Mouse (Mus musculus): Measurements from ENCODE around the gene Mccc1. TPM values are rescaled to one million over a fixed set of nuclear protein-coding genes. Genes with fewer than 3 reads are reported as not detected.

The Mccc1 gene
- polyA plus RNA-seq, 1 experiment from 2014 or later = 86.7 TPM

DNA sequence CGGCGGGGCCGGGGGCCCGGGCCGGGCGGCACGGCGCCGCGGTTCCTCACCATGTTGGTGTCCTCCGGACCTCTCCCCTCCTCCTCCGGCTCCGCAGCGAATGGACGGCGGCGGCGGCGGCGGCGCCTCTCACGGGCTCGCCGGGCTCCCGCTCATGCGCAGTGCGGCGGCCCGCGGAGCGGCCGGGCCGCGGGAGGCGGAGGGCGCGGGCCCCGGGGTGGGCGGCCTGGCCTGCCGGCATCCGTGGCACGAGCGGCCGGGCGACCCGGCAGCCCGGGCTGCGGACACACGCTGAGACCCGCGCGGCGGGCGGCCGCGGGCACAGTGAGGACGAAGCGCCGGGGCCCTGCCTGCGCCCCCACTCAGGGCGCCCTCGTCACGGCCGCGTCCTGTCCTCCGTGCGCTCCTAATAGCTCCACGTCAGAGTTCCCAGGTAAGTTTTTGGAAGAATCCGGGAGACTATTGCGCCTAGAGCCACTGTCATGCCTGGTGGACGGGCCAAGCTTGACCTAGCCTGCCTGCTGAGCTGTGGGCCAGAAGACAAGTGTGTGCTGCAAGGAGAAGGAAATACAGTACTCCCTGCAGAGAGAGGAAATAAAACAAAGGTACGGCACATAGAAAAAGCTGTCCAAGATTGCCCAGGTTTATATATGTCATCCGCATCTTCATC lies 67.6 kb downstream of the Mccc1 start:
- H3K4me3 ChIP-seq (ENCODE audit: low read length) = peak overlapping the region; percentile 95
- H3K36me3 ChIP-seq (ENCODE audit: control insufficient read depth, insufficient read depth) = no peaks in the 10 kb centered on the region
- H3K27ac ChIP-seq (ENCODE audit: low read length) = peak overlapping the region; percentile 96
- WGBS = under 1% methylated on average over 48 of the region's 73 CpGs
- peak overlapping the region; percentile 94 for H3K4me2 ChIP-seq (ENCODE audit: low read depth, low read length)
- H3K27me3 ChIP-seq (ENCODE audit: control insufficient read depth, insufficient read depth, low read length) = no peaks in the 10 kb centered on the region
- H3K9me3 ChIP-seq (replicated peaks; ENCODE audit: control insufficient read depth, low read length) = no peaks in the 10 kb centered on the region
- ATAC-seq (replicated peaks; ENCODE audit: extremely low read depth, insufficient read depth, low FRiP score) = peak; percentile 89
- H3K9ac ChIP-seq (ENCODE audit: low read length) = peak overlapping the region; percentile 98
- H3K4me1 ChIP-seq (ENCODE audit: control insufficient read depth, insufficient read depth, low read length) = peaks cover 24% of the 10 kb centered on the region

DNA sequence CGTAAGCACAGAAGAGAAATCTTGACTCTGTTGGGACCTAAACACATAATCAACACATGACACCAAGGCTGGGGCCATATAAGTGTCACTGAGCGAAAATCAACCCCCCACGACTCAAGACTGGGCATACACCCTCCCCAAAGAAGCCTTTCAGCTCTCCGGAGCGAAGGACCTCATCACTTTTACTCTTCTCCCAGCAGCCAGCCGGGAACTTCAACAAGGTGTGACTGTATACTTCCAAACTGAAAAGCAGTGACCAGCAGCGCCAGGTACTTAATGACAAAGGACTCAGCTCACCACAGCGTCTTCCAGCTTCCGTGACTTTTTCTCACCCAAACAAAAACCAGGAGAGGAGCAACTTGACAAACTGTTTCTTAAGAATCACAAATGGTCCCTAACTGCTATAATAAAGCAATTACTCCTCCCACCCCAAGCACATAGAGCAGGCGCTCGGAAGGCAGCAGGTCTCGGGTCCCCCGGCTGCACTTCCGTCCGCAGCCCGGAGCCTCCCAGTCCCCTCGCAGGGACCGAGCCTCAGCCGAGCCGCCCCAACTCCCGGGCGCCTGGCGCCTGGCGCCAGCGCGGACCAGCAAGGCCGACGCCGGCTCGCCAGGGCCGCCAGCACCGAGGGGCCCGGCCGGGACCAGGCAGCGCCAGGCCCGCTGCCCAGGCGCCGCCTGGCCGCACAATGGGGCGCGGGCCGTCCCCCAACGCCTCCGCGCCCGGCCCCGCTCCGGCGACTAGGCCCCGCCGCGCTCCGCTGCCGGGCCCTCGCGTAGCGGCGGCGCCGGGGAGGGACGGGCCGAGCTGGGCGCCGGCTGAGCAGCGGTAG lies 68.4 kb downstream of the Mccc1 start:
- peak overlapping the region; percentile 96 for H3K27ac ChIP-seq (ENCODE audit: low read length)
- H3K4me2 ChIP-seq (ENCODE audit: low read depth, low read length) = peak overlapping the region; percentile 94
- H3K4me1 ChIP-seq (ENCODE audit: control insufficient read depth, insufficient read depth, low read length) = peaks cover 27% of the 10 kb centered on the region
- no peaks in the 10 kb centered on the region for H3K27me3 ChIP-seq (ENCODE audit: control insufficient read depth, insufficient read depth, low read length)
- under 1% methylated on average over 53 of the region's 65 CpGs for WGBS
- peak; percentile 72 for ATAC-seq (replicated peaks; ENCODE audit: extremely low read depth, insufficient read depth, low FRiP score)
- H3K9me3 ChIP-seq (replicated peaks; ENCODE audit: control insufficient read depth, low read length) = no peaks in the 10 kb centered on the region
- H3K9ac ChIP-seq (ENCODE audit: low read length) = peak overlapping the region; percentile 98
- H3K36me3 ChIP-seq (ENCODE audit: control insufficient read depth, insufficient read depth) = no peaks in the 10 kb centered on the region
- peak overlapping the region; percentile 95 for H3K4me3 ChIP-seq (ENCODE audit: low read length)

DNA sequence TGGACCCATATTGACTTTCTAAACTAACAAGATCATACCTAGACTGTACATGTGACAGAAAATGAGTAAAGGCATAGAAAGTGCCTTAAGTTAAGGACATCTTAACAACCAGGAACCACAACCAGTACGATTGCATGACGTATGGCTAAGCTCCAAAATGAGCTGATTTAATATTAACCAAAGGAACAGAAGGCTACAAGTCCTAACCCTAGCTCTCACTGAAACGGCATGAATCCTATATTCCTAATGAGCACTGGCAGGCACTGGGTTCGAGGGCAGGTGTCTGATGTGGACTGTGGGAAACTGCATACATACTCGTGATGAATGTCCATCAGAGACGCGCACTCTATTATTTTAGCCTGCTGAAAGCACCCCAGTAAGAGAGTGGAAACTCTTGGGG lies 69.1 kb downstream of the Mccc1 start:
- peaks cover 28% of the 10 kb centered on the region for H3K4me1 ChIP-seq (ENCODE audit: control insufficient read depth, insufficient read depth, low read length)
- H3K36me3 ChIP-seq (ENCODE audit: control insufficient read depth, insufficient read depth) = no peaks in the 10 kb centered on the region
- peak overlapping the region; percentile 96 for H3K27ac ChIP-seq (ENCODE audit: low read length)
- WGBS = 27% methylated on average over 7 of the region's 7 CpGs
- H3K9ac ChIP-seq (ENCODE audit: low read length) = peak overlapping the region; percentile 98
- H3K9me3 ChIP-seq (replicated peaks; ENCODE audit: control insufficient read depth, low read length) = no peaks in the 10 kb centered on the region
- ATAC-seq (replicated peaks; ENCODE audit: extremely low read depth, insufficient read depth, low FRiP score) = no peak
- H3K4me2 ChIP-seq (ENCODE audit: low read depth, low read length) = peak overlapping the region; percentile 94
- peak overlapping the region; percentile 95 for H3K4me3 ChIP-seq (ENCODE audit: low read length)
- no peaks in the 10 kb centered on the region for H3K27me3 ChIP-seq (ENCODE audit: control insufficient read depth, insufficient read depth, low read length)

DNA sequence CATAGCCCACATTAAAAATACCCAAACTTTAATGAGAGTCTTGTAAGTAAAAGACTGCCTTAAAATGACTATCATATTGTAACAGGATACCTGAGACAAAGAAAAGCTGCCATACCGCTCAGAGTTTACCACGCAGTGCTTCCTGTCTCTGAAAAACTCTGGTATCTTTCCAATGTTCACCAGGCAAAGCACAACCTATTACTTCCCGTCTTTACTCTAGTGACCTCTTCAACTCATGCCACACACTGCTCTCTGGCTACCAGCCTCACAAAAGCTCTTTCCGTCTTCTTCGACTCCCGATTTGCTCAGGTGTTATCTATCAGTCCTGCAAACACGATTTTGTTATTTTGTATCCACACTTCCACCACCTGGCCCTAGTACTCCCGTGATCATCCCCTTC lies 70.6 kb downstream of the Mccc1 start:
- H3K4me2 ChIP-seq (ENCODE audit: low read depth, low read length) = peak overlapping the region; percentile 50
- H3K27ac ChIP-seq (ENCODE audit: low read length) = peak overlapping the region; percentile 55
- H3K36me3 ChIP-seq (ENCODE audit: control insufficient read depth, insufficient read depth) = no peaks in the 10 kb centered on the region
- no peak for ATAC-seq (replicated peaks; ENCODE audit: extremely low read depth, insufficient read depth, low FRiP score)
- WGBS = 11% methylated on average over 8 of the region's 8 CpGs
- peak overlapping the region; percentile 43 for H3K9ac ChIP-seq (ENCODE audit: low read length)
- peak overlapping the region; percentile 16 for H3K4me3 ChIP-seq (ENCODE audit: low read length)
- no peaks in the 10 kb centered on the region for H3K9me3 ChIP-seq (replicated peaks; ENCODE audit: control insufficient read depth, low read length)
- no peaks in the 10 kb centered on the region for H3K27me3 ChIP-seq (ENCODE audit: control insufficient read depth, insufficient read depth, low read length)
- peaks cover 28% of the 10 kb centered on the region for H3K4me1 ChIP-seq (ENCODE audit: control insufficient read depth, insufficient read depth, low read length)

DNA sequence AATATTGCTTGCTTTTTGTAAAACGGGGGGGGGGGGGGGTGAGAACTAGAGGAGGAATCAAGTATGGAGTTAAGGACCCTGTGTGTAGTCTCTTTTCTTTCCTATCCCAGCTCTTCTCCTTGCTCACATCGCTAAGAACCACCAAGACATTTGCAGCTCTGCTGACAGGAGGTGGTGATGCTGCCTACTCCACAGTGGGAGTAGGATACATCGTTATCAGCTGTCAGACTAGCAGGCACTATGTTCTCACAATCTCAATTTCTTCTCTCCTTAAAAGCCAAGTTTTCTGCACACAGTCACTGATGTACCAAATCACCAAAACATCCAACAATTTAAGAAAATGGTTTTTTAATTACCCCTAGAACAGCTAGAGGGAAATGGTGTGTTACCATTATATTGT lies 71.1 kb downstream of the Mccc1 start:
- H3K27ac ChIP-seq (ENCODE audit: low read length) = no peak overlapping the region

DNA sequence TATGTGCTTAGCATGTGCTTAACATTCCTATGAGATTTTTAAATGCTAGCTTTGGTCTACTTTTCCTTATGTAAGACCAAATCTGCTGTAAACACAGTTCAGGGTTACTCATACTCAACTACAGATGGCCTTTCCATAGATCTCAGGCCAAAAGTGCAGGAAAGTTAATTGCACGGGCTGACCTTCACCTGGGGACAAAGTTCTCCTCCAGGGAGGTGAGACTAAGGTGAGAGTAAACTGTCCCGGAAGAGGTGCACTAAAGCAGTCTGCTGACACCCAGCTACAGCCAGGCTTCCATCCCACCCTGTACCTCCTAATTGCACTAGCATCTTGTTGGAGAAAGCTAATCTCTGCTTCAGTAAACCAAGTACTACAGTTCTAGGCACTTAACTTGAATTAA lies 74.6 kb downstream of the Mccc1 start:
- H3K27me3 ChIP-seq (ENCODE audit: control insufficient read depth, insufficient read depth, low read length) = no peaks in the 10 kb centered on the region
- WGBS = 75% methylated on average over 2 of the region's 2 CpGs
- H3K36me3 ChIP-seq (ENCODE audit: control insufficient read depth, insufficient read depth) = no peaks in the 10 kb centered on the region
- ATAC-seq (replicated peaks; ENCODE audit: extremely low read depth, insufficient read depth, low FRiP score) = no peak
- peaks cover 29% of the 10 kb centered on the region for H3K4me1 ChIP-seq (ENCODE audit: control insufficient read depth, insufficient read depth, low read length)
- no peak overlapping the region for H3K4me3 ChIP-seq (ENCODE audit: low read length)
- no peak overlapping the region for H3K27ac ChIP-seq (ENCODE audit: low read length)
- H3K9ac ChIP-seq (ENCODE audit: low read length) = no peak overlapping the region
- H3K4me2 ChIP-seq (ENCODE audit: low read depth, low read length) = no peak overlapping the region
- no peaks in the 10 kb centered on the region for H3K9me3 ChIP-seq (replicated peaks; ENCODE audit: control insufficient read depth, low read length)

More for the DNA sequence above, 71.1 kb downstream of the Mccc1 start:
- Histone ChIP-seq H3K4me2 (ENCODE audit: low read depth, low read length) (peak overlapping the region; percentile 50; the same call in 1 of the 2 replicates), H3K9ac (ENCODE audit: low read length) (no peak overlapping the region), H3K4me3 (ENCODE audit: low read length) (no peak overlapping the region), H3K4me1 (ENCODE audit: control insufficient read depth, insufficient read depth, low read length) (peaks cover 28% of the 10 kb centered on the region), H3K9me3 (replicated peaks; ENCODE audit: control insufficient read depth, low read length) (no peaks in the 10 kb centered on the region), H3K36me3 (ENCODE audit: control insufficient read depth, insufficient read depth) (no peaks in the 10 kb centered on the region), H3K27me3 (ENCODE audit: control insufficient read depth, insufficient read depth, low read length) (no peaks in the 10 kb centered on the region)
- ATAC-seq (replicated peaks; ENCODE audit: extremely low read depth, insufficient read depth, low FRiP score) = no peak
- WGBS = 30% methylated on average over 3 of the region's 3 CpGs

DNA sequence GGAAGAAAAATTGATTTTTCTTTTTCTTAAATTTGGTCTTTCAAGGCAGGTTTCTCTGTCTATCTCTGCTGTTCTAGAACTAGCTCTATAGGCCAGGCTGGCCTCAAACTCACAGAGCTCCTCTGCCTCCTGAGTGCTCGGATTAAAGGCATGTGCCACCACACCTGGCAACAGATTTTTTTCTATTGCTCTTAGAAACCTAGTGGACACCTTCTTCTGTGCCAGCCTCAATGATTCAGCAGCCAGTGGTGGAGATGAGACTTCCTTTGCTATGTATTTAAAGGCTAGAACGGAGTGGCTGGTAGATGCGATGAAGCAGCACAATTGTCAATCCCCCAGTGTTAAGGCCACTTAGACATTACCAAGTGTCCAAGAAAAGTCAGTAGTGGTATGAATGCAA lies 76.5 kb downstream of the Mccc1 start:
- no peak overlapping the region for H3K27ac ChIP-seq (ENCODE audit: low read length)
- H3K9me3 ChIP-seq (replicated peaks; ENCODE audit: control insufficient read depth, low read length) = no peaks in the 10 kb centered on the region
- H3K9ac ChIP-seq (ENCODE audit: low read length) = peak overlapping the region; percentile 22; the same call in 1 of the 2 replicates
- peaks cover 19% of the 10 kb centered on the region for H3K4me1 ChIP-seq (ENCODE audit: control insufficient read depth, insufficient read depth, low read length)
- H3K27me3 ChIP-seq (ENCODE audit: control insufficient read depth, insufficient read depth, low read length) = no peaks in the 10 kb centered on the region
- H3K36me3 ChIP-seq (ENCODE audit: control insufficient read depth, insufficient read depth) = no peaks in the 10 kb centered on the region
- no peak for ATAC-seq (replicated peaks; ENCODE audit: extremely low read depth, insufficient read depth, low FRiP score)
- WGBS = 82% methylated on average over 3 of the region's 3 CpGs
- H3K4me2 ChIP-seq (ENCODE audit: low read depth, low read length) = no peak overlapping the region
- H3K4me3 ChIP-seq (ENCODE audit: low read length) = no peak overlapping the region

DNA sequence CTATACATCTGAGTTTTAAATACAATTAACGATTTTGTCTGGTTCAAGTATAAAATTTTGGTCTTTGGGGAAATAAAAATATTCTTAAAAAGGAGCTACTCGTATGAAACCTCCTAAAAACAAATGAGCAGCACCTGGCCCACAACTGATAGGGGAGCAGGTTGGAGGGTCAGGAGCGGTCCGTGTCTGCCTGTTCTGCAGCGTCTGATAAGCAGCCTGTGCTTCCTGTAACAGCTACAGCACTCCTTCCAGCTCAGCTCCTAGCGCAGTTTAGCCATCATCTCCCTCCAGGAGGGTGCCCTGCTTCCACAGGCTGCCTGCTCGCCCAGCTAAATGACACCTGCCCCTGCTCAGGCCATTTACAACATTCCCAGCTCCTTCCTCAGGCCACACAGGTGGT lies 77.0 kb downstream of the Mccc1 start:
- no peak overlapping the region for H3K27ac ChIP-seq (ENCODE audit: low read length)
- WGBS = 26% methylated on average over 7 of the region's 7 CpGs
- H3K9ac ChIP-seq (ENCODE audit: low read length) = peak overlapping the region; percentile 22; the same call in 1 of the 2 replicates
- no peak overlapping the region for H3K4me3 ChIP-seq (ENCODE audit: low read length)
- H3K27me3 ChIP-seq (ENCODE audit: control insufficient read depth, insufficient read depth, low read length) = no peaks in the 10 kb centered on the region
- H3K4me1 ChIP-seq (ENCODE audit: control insufficient read depth, insufficient read depth, low read length) = peaks cover 19% of the 10 kb centered on the region
- no peaks in the 10 kb centered on the region for H3K9me3 ChIP-seq (replicated peaks; ENCODE audit: control insufficient read depth, low read length)
- ATAC-seq (replicated peaks; ENCODE audit: extremely low read depth, insufficient read depth, low FRiP score) = no peak
- H3K36me3 ChIP-seq (ENCODE audit: control insufficient read depth, insufficient read depth) = no peaks in the 10 kb centered on the region
- no peak overlapping the region for H3K4me2 ChIP-seq (ENCODE audit: low read depth, low read length)

DNA sequence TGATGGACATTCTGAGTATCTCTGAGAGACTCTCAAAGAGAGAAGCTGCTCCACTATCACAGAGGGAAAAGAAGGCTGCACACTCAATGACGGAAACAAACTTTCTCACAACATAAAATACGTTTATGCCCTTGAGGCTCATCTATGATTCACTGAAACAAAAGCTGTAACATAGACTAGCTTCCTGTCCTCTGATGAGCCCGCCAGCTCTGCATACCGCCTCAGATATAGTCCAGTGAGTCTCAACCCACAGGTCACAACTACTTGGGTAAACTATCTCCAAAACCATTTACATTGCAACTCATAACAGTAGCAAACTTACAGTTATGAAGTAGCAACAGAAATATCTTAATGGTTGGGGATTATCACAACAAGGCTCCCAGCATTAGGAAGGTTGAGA lies 78.0 kb downstream of the Mccc1 start:
- Histone ChIP-seq H3K4me1 (ENCODE audit: control insufficient read depth, insufficient read depth, low read length) (peaks cover 19% of the 10 kb centered on the region), H3K9ac (ENCODE audit: low read length) (no peak overlapping the region), H3K27me3 (ENCODE audit: control insufficient read depth, insufficient read depth, low read length) (no peaks in the 10 kb centered on the region), H3K27ac (ENCODE audit: low read length) (no peak overlapping the region), H3K9me3 (replicated peaks; ENCODE audit: control insufficient read depth, low read length) (no peaks in the 10 kb centered on the region), H3K4me3 (ENCODE audit: low read length) (no peak overlapping the region), H3K36me3 (ENCODE audit: control insufficient read depth, insufficient read depth) (no peaks in the 10 kb centered on the region), H3K4me2 (ENCODE audit: low read depth, low read length) (no peak overlapping the region)
- ATAC-seq (replicated peaks; ENCODE audit: extremely low read depth, insufficient read depth, low FRiP score) = no peak
- WGBS = 61% methylated on average over 4 of the region's 4 CpGs

All from heart, embryonic 16.5 days (tissue).